Mouse (Mus musculus) neural tube, embryonic 11.5 days (tissue): ENCODE results near the gene Ankrd50. TPM values are rescaled to one million over a fixed set of nuclear protein-coding genes. Genes with fewer than 3 reads are reported as not detected.

Experiments
- ATAC-seq: fragments of 200-750 bp; cut with Nextera tagmentation; 2 replicates; pipeline ENCODE4 v1.8.0; 2017; ENCODE audit warnings: moderate number of reproducible peaks, mild to moderate bottlenecking, moderate TSS enrichment, moderate library complexity; ENCODE audit not compliant: insufficient read depth, low FRiP score, low TSS enrichment
- DNase-seq: peaks from one replicate; pipeline ENCODE4 v3.0.0-alpha.2; 2015; ENCODE audit warnings: low spot score
- H3K27ac ChIP-seq: fragments of 300-500 bp; sonication (generic); 2 replicates; pipeline ENCODE4 v1.5.1; 2014; ENCODE audit warnings: low read depth, mild to moderate bottlenecking, low read length
- H3K27me3 ChIP-seq: fragments of 300-500 bp; sonication (generic); 2 replicates; pipeline ENCODE4 v1.6.1; 2014; ENCODE audit warnings: mild to moderate bottlenecking, low read length, mixed read lengths; ENCODE audit not compliant: control insufficient read depth, insufficient read depth
- H3K36me3 ChIP-seq: fragments of 300-500 bp; sonication (generic); 2 replicates; pipeline ENCODE4 v1.6.1; 2014; ENCODE audit warnings: mild to moderate bottlenecking, low read length, moderate library complexity, mixed read lengths; ENCODE audit not compliant: control insufficient read depth, insufficient read depth
- H3K4me1 ChIP-seq: fragments of 300-500 bp; sonication (generic); 2 replicates; pipeline ENCODE4 v1.6.1; 2014; ENCODE audit warnings: low read length, mixed read lengths; ENCODE audit not compliant: control insufficient read depth, insufficient read depth
- H3K4me2 ChIP-seq: fragments of 300-500 bp; sonication (generic); 2 replicates; pipeline ENCODE4 v1.6.1; 2014; ENCODE audit warnings: low read depth, mild to moderate bottlenecking, moderate library complexity
- H3K4me3 ChIP-seq: fragments of 300-500 bp; sonication (generic); 2 replicates; pipeline ENCODE4 v1.5.1; 2014; ENCODE audit warnings: low read depth, low read length
- H3K9ac ChIP-seq: fragments of 300-500 bp; sonication (generic); 2 replicates; pipeline ENCODE4 v1.6.1; 2014; ENCODE audit warnings: mild to moderate bottlenecking, low read length
- H3K9me3 ChIP-seq: fragments of 300-500 bp; sonication (generic); 2 replicates; pipeline ENCODE4 v1.6.1; 2016; ENCODE audit warnings: low read length; ENCODE audit not compliant: control insufficient read depth
- WGBS: fragments of 180-500 bp; shearing (Covaris S2); extraction: QIAGEN DNeasy Blood & Tissue Kit; methylation state at CpG from one replicate; pipeline ENCODE4 v1.1.7; 2014; 5-methylcytosine and 5-hydroxymethylcytosine counted together
- polyA plus RNA-seq: library from polyadenylated mRNA; unstranded; fragments of >200 nt; fragmentation: Nextera tagmentation; extraction: Ambion mirVana; gene quantifications from 2 replicates; pipeline ENCODE4 v1.2.1, GENCODE M21; 2014

Gene Ankrd50
- polyA plus RNA-seq, 1 experiment from 2014 or later: 35.1 TPM

GRCm38 (mm10) chr3:38433495-38434464, 50.9 kb downstream of the Ankrd50 start:
- no peaks in the 10 kb centered on the region for H3K27me3 ChIP-seq
- H3K36me3 ChIP-seq: no peaks in the 10 kb centered on the region
- H3K9me3 ChIP-seq: no peaks in the 10 kb centered on the region
- DNase-seq (no peak), ATAC-seq (no peak)
- no peak overlapping the region for H3K4me2 ChIP-seq
- no peak overlapping the region for H3K4me3 ChIP-seq
- H3K9ac ChIP-seq: no peak overlapping the region
- no peaks in the 10 kb centered on the region; the same call in 1 of the 2 replicates for H3K4me1 ChIP-seq
- H3K27ac ChIP-seq: no peak overlapping the region
- 26% methylated on average over 11 of the region's 11 CpGs for WGBS

DNA sequence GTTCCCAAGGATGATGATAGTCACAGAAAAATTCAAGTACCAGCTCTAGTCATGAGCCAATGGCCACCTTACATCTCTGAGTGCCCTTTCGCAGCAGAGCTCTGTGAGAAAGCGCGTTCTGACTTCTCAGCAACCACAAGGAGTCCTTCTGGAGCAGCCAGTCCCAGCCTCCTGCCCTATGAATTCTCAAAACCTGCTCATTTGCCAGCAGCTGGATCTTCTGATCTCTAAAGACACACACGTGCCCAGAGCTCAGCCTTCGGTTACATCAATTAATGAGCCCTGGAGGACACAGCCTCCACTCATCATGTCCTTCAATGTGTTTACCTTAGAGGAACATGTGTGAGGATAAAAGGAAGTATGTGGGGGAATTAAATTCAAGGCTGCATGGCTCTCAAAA, 53.2 kb downstream of the Ankrd50 start:
- Histone ChIP-seq H3K4me2 (no peak overlapping the region), H3K36me3 (no peaks in the 10 kb centered on the region), H3K4me3 (no peak overlapping the region), H3K9ac (no peak overlapping the region), H3K27ac (no peak overlapping the region), H3K27me3 (no peaks in the 10 kb centered on the region), H3K9me3 (no peaks in the 10 kb centered on the region), H3K4me1 (no peaks in the 10 kb centered on the region; the same call in 1 of the 2 replicates)
- WGBS: 84% methylated on average over 5 of the region's 5 CpGs
- no peak for ATAC-seq
- no peak for DNase-seq

DNA sequence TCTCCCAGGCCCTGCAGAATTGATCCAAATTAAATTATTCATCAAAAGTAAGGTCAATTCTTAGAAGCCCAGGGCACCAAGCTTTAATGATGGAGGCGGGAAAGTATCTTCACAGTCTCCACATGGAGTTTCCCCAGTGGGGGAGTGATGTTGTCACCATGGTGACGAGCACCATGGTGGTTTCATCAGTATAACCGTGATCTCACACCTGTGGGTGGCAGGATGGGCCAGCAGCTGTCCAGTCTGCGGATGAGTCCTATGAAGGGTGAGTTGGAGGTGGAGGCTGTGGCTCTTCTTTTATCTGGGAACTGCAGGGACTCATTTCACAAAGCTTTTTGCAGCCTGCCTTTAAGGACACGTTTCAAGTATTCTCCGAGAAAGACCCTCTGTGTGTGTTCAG, 53.6 kb downstream of the Ankrd50 start:
- H3K36me3 ChIP-seq: no peaks in the 10 kb centered on the region
- H3K9me3 ChIP-seq: no peaks in the 10 kb centered on the region
- DNase-seq: no peak
- H3K4me3 ChIP-seq: no peak overlapping the region
- ATAC-seq: no peak
- H3K4me2 ChIP-seq: no peak overlapping the region
- no peaks in the 10 kb centered on the region for H3K27me3 ChIP-seq
- no peak overlapping the region for H3K9ac ChIP-seq
- H3K4me1 ChIP-seq: no peaks in the 10 kb centered on the region; the same call in 1 of the 2 replicates
- 75% methylated on average over 6 of the region's 6 CpGs for WGBS
- H3K27ac ChIP-seq: no peak overlapping the region

GRCm38 (mm10) chr3:38427200-38427599, 57.4 kb downstream of the Ankrd50 start:
- no peak overlapping the region for H3K4me3 ChIP-seq
- no peaks in the 10 kb centered on the region for H3K27me3 ChIP-seq
- no peak for DNase-seq
- H3K9ac ChIP-seq: no peak overlapping the region
- no peaks in the 10 kb centered on the region for H3K36me3 ChIP-seq
- no peak for ATAC-seq
- H3K4me1 ChIP-seq: no peaks in the 10 kb centered on the region
- H3K4me2 ChIP-seq: no peak overlapping the region
- no peaks in the 10 kb centered on the region for H3K9me3 ChIP-seq
- H3K27ac ChIP-seq: no peak overlapping the region
- 90% methylated on average over 1 of the region's 1 CpGs for WGBS

GRCm38 (mm10) chr3:38423966-38424365, 60.7 kb downstream of the Ankrd50 start:
- no peaks in the 10 kb centered on the region for H3K36me3 ChIP-seq
- H3K4me2 ChIP-seq: no peak overlapping the region
- ATAC-seq: no peak
- no peaks in the 10 kb centered on the region for H3K9me3 ChIP-seq
- 78% methylated on average over 4 of the region's 4 CpGs for WGBS
- DNase-seq: no peak
- no peak overlapping the region for H3K4me3 ChIP-seq
- H3K9ac ChIP-seq: no peak overlapping the region
- H3K27me3 ChIP-seq: no peaks in the 10 kb centered on the region
- no peak overlapping the region for H3K27ac ChIP-seq
- no peaks in the 10 kb centered on the region for H3K4me1 ChIP-seq

DNA sequence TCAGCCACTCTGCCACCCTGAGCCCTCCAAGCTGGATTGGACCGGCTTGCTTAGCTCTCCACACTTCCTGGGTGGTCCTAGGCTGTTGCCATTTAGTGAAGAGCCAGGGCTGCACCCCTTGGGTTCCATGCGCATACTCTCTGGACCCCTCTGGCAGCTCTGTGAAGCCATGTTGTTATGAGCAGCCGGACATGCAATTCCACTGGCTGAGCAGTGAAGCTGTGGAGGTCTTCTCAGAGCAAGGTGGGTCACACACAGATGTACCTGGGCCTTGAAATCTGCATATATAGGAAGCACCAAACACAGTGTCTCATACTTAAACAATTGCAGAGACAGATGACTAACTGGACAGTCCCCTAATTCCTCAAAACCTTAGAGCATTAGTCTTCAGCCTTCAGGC, 64.7 kb downstream of the Ankrd50 start:
- 87% methylated on average over 3 of the region's 3 CpGs for WGBS
- DNase-seq (no peak), ATAC-seq (no peak)
- Histone ChIP-seq H3K27ac (no peak overlapping the region), H3K9me3 (no peaks in the 10 kb centered on the region), H3K9ac (no peak overlapping the region), H3K4me2 (no peak overlapping the region), H3K27me3 (no peaks in the 10 kb centered on the region), H3K4me3 (no peak overlapping the region), H3K4me1 (no peaks in the 10 kb centered on the region), H3K36me3 (no peaks in the 10 kb centered on the region)

DNA sequence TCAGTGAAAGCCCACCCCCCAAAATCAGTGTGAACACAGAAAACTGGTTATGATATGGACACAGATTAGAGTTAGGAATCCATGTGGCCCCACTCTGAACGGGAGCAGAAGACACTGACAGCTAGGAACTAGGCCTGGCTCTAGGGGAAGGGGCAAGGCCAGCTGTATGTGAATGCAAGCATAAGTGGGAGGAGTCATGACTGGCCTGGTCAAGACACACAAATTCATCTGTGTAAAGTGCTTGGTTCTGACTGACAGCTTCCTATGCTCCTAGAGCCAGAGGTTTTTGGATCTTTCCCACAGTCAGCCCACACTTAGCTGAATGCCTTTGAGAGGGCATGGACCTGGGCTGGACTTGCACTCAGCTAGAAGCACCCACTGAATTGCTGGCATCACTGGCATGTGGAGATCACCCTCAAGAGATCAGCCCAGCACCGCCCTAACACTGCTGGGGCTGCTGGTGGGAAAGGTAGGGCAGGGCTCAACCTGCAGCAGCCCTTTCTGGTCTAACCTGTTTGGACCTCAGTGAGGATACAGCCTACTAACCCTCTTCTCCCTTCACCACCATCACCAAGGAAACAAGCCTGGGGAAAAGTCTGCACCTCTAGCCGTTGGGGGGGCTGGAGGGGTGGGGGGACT, 69.2 kb downstream of the Ankrd50 start:
- Histone ChIP-seq H3K27me3 (no peaks in the 10 kb centered on the region), H3K4me1 (no peaks in the 10 kb centered on the region), H3K27ac (no peak overlapping the region), H3K4me2 (no peak overlapping the region), H3K9me3 (no peaks in the 10 kb centered on the region), H3K9ac (no peak overlapping the region), H3K4me3 (no peak overlapping the region), H3K36me3 (no peaks in the 10 kb centered on the region)
- ATAC-seq (no peak), DNase-seq (no peak)
- 78% methylated on average over 3 of the region's 3 CpGs for WGBS
